Mouse (Mus musculus) myocyte (in vitro differentiated cells): ENCODE results near the gene Gne. TPM values are rescaled to one million over a fixed set of nuclear protein-coding genes. Genes with fewer than 3 reads are reported as not detected.

ENCODE experiments used
- H3K27me3 ChIP-seq: one replicate; pipeline ENCODE4 v1.6.1; 2011; ENCODE audit not compliant: control insufficient read depth, insufficient read depth, insufficient read length
- H3K36me3 ChIP-seq: one replicate; pipeline ENCODE4 v1.6.1; 2011; ENCODE audit not compliant: control insufficient read depth, insufficient read depth
- H3K4me2 ChIP-seq: one replicate; pipeline ENCODE4 v1.6.1; 2011; ENCODE audit warnings: low read depth, control low read depth
- H3K4me3 ChIP-seq: one replicate; pipeline ENCODE4 v1.5.1; 2011; ENCODE audit warnings: mild to moderate bottlenecking, control low read depth, moderate library complexity
- H3K79me2 ChIP-seq: one replicate; pipeline ENCODE4 v1.6.1; 2011; ENCODE audit not compliant: control insufficient read depth, insufficient read depth
- H3ac ChIP-seq: one replicate; pipeline ENCODE4 v1.6.1; 2011; ENCODE audit not compliant: control insufficient read depth, insufficient read length
- CEBPB ChIP-seq: IDR thresholded peaks from 2 replicates; pipeline ENCODE4 v1.6.1; 2011; ENCODE audit warnings: mild to moderate bottlenecking, moderate library complexity; ENCODE audit not compliant: poor library complexity, insufficient read depth, severe bottlenecking
- E2F4 ChIP-seq: IDR thresholded peaks from one replicate; pipeline ENCODE4 v1.6.1; 2011; ENCODE audit warnings: mild to moderate bottlenecking, control low read depth, moderate library complexity; ENCODE audit not compliant: insufficient read depth
- MAX ChIP-seq: IDR thresholded peaks from one replicate; pipeline ENCODE4 v1.6.1; 2011; ENCODE audit warnings: low read depth, mild to moderate bottlenecking, control low read depth
- MYOD1 ChIP-seq, 3 experiments: IDR thresholded peaks; one replicate each; pipeline ENCODE4 v1.6.1; 2011; ENCODE audit warnings: control low read depth in 2 of 3, low read depth in 2 of 3, mild to moderate bottlenecking in 2 of 3, moderate library complexity in 1 of 3; ENCODE audit not compliant: insufficient read length in 2 of 3, control insufficient read depth in 1 of 3
- MYOG ChIP-seq, 3 experiments: IDR thresholded peaks; one replicate each; pipeline ENCODE4 v1.6.1; 2011; ENCODE audit warnings: control low read depth in 2 of 3, low read depth in 2 of 3, mild to moderate bottlenecking in 2 of 3; ENCODE audit not compliant: insufficient read length in 2 of 3, control insufficient read depth in 1 of 3, insufficient read depth in 1 of 3
- POLR2A ChIP-seq: IDR thresholded peaks from one replicate; pipeline ENCODE4 v1.6.1; 2011; ENCODE audit warnings: low read depth, mild to moderate bottlenecking, control low read depth, moderate library complexity; ENCODE audit not compliant: insufficient read length
- POLR2AphosphoS2 ChIP-seq: IDR thresholded peaks from one replicate; pipeline ENCODE4 v1.6.1; 2011; ENCODE audit warnings: low read depth, control low read depth; ENCODE audit not compliant: insufficient read length
- REST ChIP-seq: IDR thresholded peaks from one replicate; pipeline ENCODE4 v1.6.1; 2011; ENCODE audit warnings: mild to moderate bottlenecking, control low read depth, moderate library complexity; ENCODE audit not compliant: insufficient read depth, insufficient read length
- SRF ChIP-seq: IDR thresholded peaks from one replicate; pipeline ENCODE4 v1.6.1; 2011; ENCODE audit warnings: low read depth; ENCODE audit not compliant: control insufficient read depth, insufficient read length
- TCF12 ChIP-seq: IDR thresholded peaks from one replicate; pipeline ENCODE4 v1.6.1; 2011; ENCODE audit warnings: mild to moderate bottlenecking, control low read depth; ENCODE audit not compliant: poor library complexity, insufficient read depth, severe bottlenecking
- TCF3 ChIP-seq: IDR thresholded peaks from one replicate; pipeline ENCODE4 v1.6.1; 2011; ENCODE audit warnings: low read depth, control low read depth; ENCODE audit not compliant: insufficient read length
- USF1 ChIP-seq: IDR thresholded peaks from one replicate; pipeline ENCODE4 v1.6.1; 2011; ENCODE audit warnings: low read depth, mild to moderate bottlenecking, control low read depth, moderate library complexity
- polyA plus RNA-seq: library from polyadenylated mRNA; unstranded; fragments of >200 nt; fragmentation: generic; extraction: Trizol; gene quantifications from one replicate; pipeline ENCODE4 v1.2.1, GENCODE M21; 2012; ENCODE audit warnings: missing spikeins

The Gne gene
- polyA plus RNA-seq, 1 experiment = 13.9 TPM

DNA sequence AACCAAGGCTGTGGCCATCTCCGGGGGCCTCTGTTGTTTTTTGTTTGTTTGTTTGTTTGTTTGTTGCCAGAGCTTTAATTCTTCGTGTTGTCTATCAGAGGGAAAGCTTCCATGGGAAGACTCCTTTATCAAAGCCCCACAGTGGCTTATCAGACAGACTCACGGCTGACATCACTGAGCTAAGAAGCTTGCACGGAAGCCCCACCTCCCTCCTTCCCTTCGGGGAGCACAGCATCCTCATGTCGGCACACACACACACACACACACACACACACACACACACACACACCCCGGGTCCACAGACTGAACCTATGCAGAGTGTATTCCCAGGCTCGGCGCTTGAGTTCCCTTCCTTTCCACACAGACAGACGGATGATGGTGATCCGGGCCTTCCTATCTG, 8.4 kb upstream of the Gne start:
- H3K36me3 ChIP-seq = no peaks in the 10 kb centered on the region
- H3ac ChIP-seq = no peak overlapping the region
- no peaks in the 10 kb centered on the region for H3K79me2 ChIP-seq
- H3K4me2 ChIP-seq = no peak overlapping the region
- no peak overlapping the region for H3K4me3 ChIP-seq
- TF ChIP-seq MAX (no peak), E2F4 (no peak), TCF3 (no peak), CEBPB (no peak), USF1 (no peak), TCF12 (no peak), SRF (no peak), MYOD1 (IDR thresholded peaks at IDR 0.05; ENCODE audit: control insufficient read depth in 1 of 3, insufficient read length in 2 of 3, low read depth in 2 of 3) (no peak), POLR2AphosphoS2 (no peak), POLR2A (no peak), REST (no peak), MYOG (IDR thresholded peaks at IDR 0.05; ENCODE audit: control insufficient read depth in 1 of 3, insufficient read depth in 1 of 3, insufficient read length in 2 of 3, low read depth in 2 of 3) (no peak)
- no peaks in the 10 kb centered on the region for H3K27me3 ChIP-seq

DNA sequence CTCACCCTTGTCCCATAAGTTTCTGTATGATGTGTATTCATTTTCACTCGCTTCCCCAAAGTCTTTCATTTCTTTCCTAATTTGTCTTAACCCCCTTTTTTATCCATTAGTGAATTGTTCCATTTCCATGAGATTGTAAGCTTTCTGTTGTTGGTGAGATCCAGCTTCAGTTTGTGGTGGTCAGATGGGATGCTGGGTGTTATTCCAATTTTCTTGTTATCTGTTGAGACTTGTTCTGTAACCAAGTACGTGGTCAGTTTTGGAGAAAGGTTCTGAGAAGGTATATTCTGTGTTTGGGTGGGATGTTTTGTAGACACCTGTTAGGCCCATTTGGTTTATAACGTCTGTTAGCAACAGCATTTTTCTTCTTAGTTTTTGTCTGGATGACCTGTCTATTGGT, 1.6 kb upstream of the Gne start:
- TF ChIP-seq TCF12 (no peak), E2F4 (no peak), CEBPB (no peak), REST (no peak), MYOD1 (IDR thresholded peaks at IDR 0.05; ENCODE audit: control insufficient read depth in 1 of 3, insufficient read length in 2 of 3, low read depth in 2 of 3) (no peak), USF1 (no peak), MYOG (IDR thresholded peaks at IDR 0.05; ENCODE audit: control insufficient read depth in 1 of 3, insufficient read depth in 1 of 3, insufficient read length in 2 of 3, low read depth in 2 of 3) (no peak), MAX (no peak), SRF (no peak), POLR2AphosphoS2 (no peak), TCF3 (no peak), POLR2A (no peak)
- no peak overlapping the region for H3K4me2 ChIP-seq
- H3K36me3 ChIP-seq = no peaks in the 10 kb centered on the region
- H3ac ChIP-seq = no peak overlapping the region
- H3K27me3 ChIP-seq = no peaks in the 10 kb centered on the region
- H3K79me2 ChIP-seq = no peaks in the 10 kb centered on the region
- H3K4me3 ChIP-seq = no peak overlapping the region

- no peak for TF ChIP-seq TCF12
- H3ac ChIP-seq = no peak overlapping the region
- H3K27me3 ChIP-seq = no peaks in the 10 kb centered on the region
- no peaks in the 10 kb centered on the region for H3K79me2 ChIP-seq
- peak overlapping the region; percentile 60 for H3K4me2 ChIP-seq
- H3K36me3 ChIP-seq = no peaks in the 10 kb centered on the region
- peak overlapping the region; percentile 3 for H3K4me3 ChIP-seq
These were observed 787 bp upstream of the Gne start for GRCm38 (mm10) chr4:44084602-44085325.

- Histone ChIP-seq H3K79me2 (no peaks in the 10 kb centered on the region), H3ac (no peak overlapping the region), H3K4me2 (no peak overlapping the region), H3K27me3 (no peaks in the 10 kb centered on the region), H3K4me3 (no peak overlapping the region), H3K36me3 (no peaks in the 10 kb centered on the region)
- TF ChIP-seq POLR2AphosphoS2 (no peak), MAX (no peak), CEBPB (no peak), USF1 (no peak), E2F4 (no peak), MYOD1 (IDR thresholded peaks at IDR 0.05; ENCODE audit: control insufficient read depth in 1 of 3, insufficient read length in 2 of 3, low read depth in 2 of 3) (no peak), MYOG (IDR thresholded peaks at IDR 0.05; ENCODE audit: control insufficient read depth in 1 of 3, insufficient read depth in 1 of 3, insufficient read length in 2 of 3, low read depth in 2 of 3) (no peak), TCF3 (no peak), REST (no peak), SRF (no peak), POLR2A (no peak), TCF12 (no peak)
These were observed 5.5 kb downstream of the Gne start for GRCm38 (mm10) chr4:44078358-44078933.

GRCm38 (mm10) chr4:44074422-44074821, 9.6 kb downstream of the Gne start:
- H3K27me3 ChIP-seq = no peaks in the 10 kb centered on the region
- no peak overlapping the region for H3ac ChIP-seq
- TF ChIP-seq SRF (no peak), CEBPB (no peak), MYOD1 (IDR thresholded peaks at IDR 0.05; ENCODE audit: control insufficient read depth in 1 of 3, insufficient read length in 2 of 3, low read depth in 2 of 3) (no peak), MYOG (IDR thresholded peaks at IDR 0.05; ENCODE audit: control insufficient read depth in 1 of 3, insufficient read depth in 1 of 3, insufficient read length in 2 of 3, low read depth in 2 of 3) (no peak), POLR2A (no peak), TCF12 (no peak), MAX (no peak), USF1 (no peak), TCF3 (no peak)
- H3K4me2 ChIP-seq = no peak overlapping the region
- H3K79me2 ChIP-seq = peaks cover 10% of the 10 kb centered on the region
- no peak overlapping the region for H3K4me3 ChIP-seq
- no peaks in the 10 kb centered on the region for H3K36me3 ChIP-seq
